24 mouse cellular contexts compared by ENCODE assay signal in genomic region chr9:122157079-122157441, GRCm38 (mm10). TPM values are rescaled to one million over a fixed set of nuclear protein-coding genes. Genes with fewer than 3 reads are reported as not detected.
DNase-seq lines count a peak whose midpoint lies in the region; ATAC-seq and TF ChIP-seq lines count a peak whose summit lies in the region.
"Had no signal": no experiment of that assay in that cellular context is flagged by ENCODE, and none has a peak within 500 bp of the region (broad histone marks: within the 10 kb centered on the region; RNA-seq: fewer than 3 reads in every experiment).

No protein-coding gene starts in this region.

- H3K27ac ChIP-seq in cerebellum, adult 2 months (ENCODE audit: insufficient read depth, low read length) = no peak overlapping the region
- H3K27ac ChIP-seq in heart, adult 2 months = peak overlapping the region; percentile 30; the same call in 1 of the 2 replicates
- no peak overlapping the region for H3K27ac ChIP-seq in heart, embryonic 12.5 days (ENCODE audit: poor library complexity, severe bottlenecking)
- H3K27ac ChIP-seq in midbrain, embryonic 15.5 days = no peak overlapping the region
- H3K27ac ChIP-seq: embryonic facial prominence, embryonic 12.5 days; hindbrain, embryonic 15.5 days; liver, embryonic 13.5 days; neural tube, embryonic 15.5 days; stomach, embryonic 15.5 days had no signal

- TF ChIP-seq POLR2A in cerebellum, adult 2 months (IDR thresholded peaks at IDR 0.05; ENCODE audit: borderline replicate concordance, insufficient read depth, low read length) = no peak
- no peak for TF ChIP-seq POLR2A in heart, adult 2 months (IDR thresholded peaks at IDR 0.05; ENCODE audit: insufficient read depth, low read depth, low read length)

- no peak for TF ChIP-seq EP300 in heart, adult 2 months (IDR thresholded peaks at IDR 0.05; ENCODE audit: insufficient read depth, low read depth, low read length)

- DNase-seq in cerebellum, adult 2 months = peak; percentile 51 to 53
- DNase-seq in cerebellum, postnatal 14 days = no peak
- DNase-seq in heart, adult 2 months = no peak
- peak; percentile 29 to 39 for DNase-seq in right cerebral cortex, postnatal 36 days (ENCODE audit: low spot score in 2 of 2)
- no peak for DNase-seq in right cerebral cortex, postnatal 4 days
- DNase-seq in layer of hippocampus, adult 11-12 months (ENCODE audit: low spot score) = no peak
- DNase-seq: adrenal gland, adult 2 months; cerebellum, postnatal 10 days; forebrain, postnatal 0 days; gastrocnemius, postnatal 36 days; kidney, postnatal 36 days; liver, embryonic 13.5 days; lung, adult 2 months; lung, postnatal 14 days; right cerebral cortex, postnatal 25 days; thymus, adult 18-20 months; thymus, postnatal 36 days had no signal

- intact Hi-C loops in heart, adult 2 months (cut with DNase I) = no loop called here

- H3K79me2 ChIP-seq in heart, adult 2 months (replicated peaks; ENCODE audit: control insufficient read depth, insufficient read depth, low read length) = peaks cover 15% of the 10 kb centered on the region

- 26% methylated on average over 14 of the region's 14 CpGs for WGBS in cerebellum, adult 2 months
- WGBS in heart, adult 2 months = 88% methylated on average over 14 of the region's 14 CpGs
- 88% methylated on average over 14 of the region's 14 CpGs for WGBS in heart, embryonic 12.5 days
- 92% methylated on average over 14 of the region's 14 CpGs for WGBS in midbrain, embryonic 15.5 days

- no peak overlapping the region for H3K4me3 ChIP-seq in cerebellum, adult 2 months (replicated peaks; ENCODE audit: insufficient read depth, low read depth, low read length)
- H3K4me3 ChIP-seq in heart, adult 2 months = no peak overlapping the region
- H3K4me3 ChIP-seq in heart, embryonic 12.5 days = no peak overlapping the region
- H3K4me3 ChIP-seq in midbrain, embryonic 15.5 days = no peak overlapping the region
- H3K4me3 ChIP-seq: embryonic facial prominence, embryonic 12.5 days; hindbrain, embryonic 15.5 days; liver, embryonic 13.5 days; neural tube, embryonic 15.5 days; stomach, embryonic 15.5 days had no signal

- no peaks in the 10 kb centered on the region for H3K27me3 ChIP-seq in cerebellum, adult 2 months (ENCODE audit: control insufficient read depth, insufficient read depth, low read length)
- no peaks in the 10 kb centered on the region for H3K27me3 ChIP-seq in heart, adult 2 months (ENCODE audit: control insufficient read depth, insufficient read depth, low read length)
- H3K27me3 ChIP-seq in heart, embryonic 12.5 days (replicated peaks) = no peaks in the 10 kb centered on the region
- H3K27me3 ChIP-seq in midbrain, embryonic 15.5 days (replicated peaks) = no peaks in the 10 kb centered on the region
- H3K27me3 ChIP-seq: embryonic facial prominence, embryonic 12.5 days; hindbrain, embryonic 15.5 days; liver, embryonic 13.5 days; neural tube, embryonic 15.5 days; stomach, embryonic 15.5 days had no signal

- no peak for TF ChIP-seq CTCF in cerebellum, adult 2 months (IDR thresholded peaks at IDR 0.05; ENCODE audit: borderline replicate concordance, insufficient read depth, low read depth, low read length)
- TF ChIP-seq CTCF in heart, adult 2 months (IDR thresholded peaks at IDR 0.05) = no peak

- no peak overlapping the region for H3K9ac ChIP-seq in heart, adult 2 months (ENCODE audit: low read depth, low read length)
- H3K9ac ChIP-seq in heart, embryonic 12.5 days = no peak overlapping the region
- no peak overlapping the region for H3K9ac ChIP-seq in midbrain, embryonic 15.5 days
- H3K9ac ChIP-seq: embryonic facial prominence, embryonic 12.5 days; forebrain, postnatal 0 days; hindbrain, embryonic 15.5 days; liver, embryonic 13.5 days; neural tube, embryonic 15.5 days; stomach, embryonic 15.5 days had no signal

- peaks cover 76% of the 10 kb centered on the region for H3K36me3 ChIP-seq in heart, adult 2 months (ENCODE audit: control insufficient read depth, insufficient read depth, low read length)
- peaks cover 47% of the 10 kb centered on the region for H3K36me3 ChIP-seq in heart, embryonic 12.5 days
- 0 out of 2 replicates have a peak, but pooled peaks cover 5% of the 10 kb centered on the region for H3K36me3 ChIP-seq in midbrain, embryonic 15.5 days (replicated peaks)

- H3K4me2 ChIP-seq in heart, embryonic 12.5 days = no peak overlapping the region
- H3K4me2 ChIP-seq in midbrain, embryonic 15.5 days = no peak overlapping the region
- H3K4me2 ChIP-seq: embryonic facial prominence, embryonic 12.5 days; hindbrain, embryonic 15.5 days; liver, embryonic 13.5 days; midbrain, embryonic 11.5 days; neural tube, embryonic 15.5 days; stomach, embryonic 15.5 days had no signal

- peaks cover 4% of the 10 kb centered on the region for H3K9me3 ChIP-seq in heart, embryonic 12.5 days (replicated peaks)
- no peaks in the 10 kb centered on the region for H3K9me3 ChIP-seq in midbrain, embryonic 15.5 days
- H3K9me3 ChIP-seq: embryonic facial prominence, embryonic 12.5 days; hindbrain, embryonic 15.5 days; liver, embryonic 13.5 days; neural tube, embryonic 15.5 days; stomach, embryonic 15.5 days had no signal

- ATAC-seq in heart, embryonic 12.5 days (ENCODE audit: insufficient number of reproducible peaks, low FRiP score) = no peak
- no peak for ATAC-seq in midbrain, embryonic 15.5 days (replicated peaks)
- ATAC-seq: forebrain, postnatal 0 days had no signal

- H3K4me1 ChIP-seq in cerebellum, adult 2 months (ENCODE audit: control insufficient read depth, insufficient read depth, low read length) = peaks cover 38% of the 10 kb centered on the region
- peaks cover 30% of the 10 kb centered on the region for H3K4me1 ChIP-seq in heart, adult 2 months (ENCODE audit: control insufficient read depth, insufficient read depth, low read length)
- peaks cover 47% of the 10 kb centered on the region for H3K4me1 ChIP-seq in heart, embryonic 12.5 days (replicated peaks)
- H3K4me1 ChIP-seq in midbrain, embryonic 15.5 days = no peaks in the 10 kb centered on the region
- H3K4me1 ChIP-seq: embryonic facial prominence, embryonic 12.5 days; hindbrain, embryonic 15.5 days; stomach, embryonic 15.5 days had no signal

RNA-seq across cellular contexts. Expression of gene Snrk, which starts 40.0 kb away (rescaled TPM):
- 323 and 380 TPM in 2 replicates for polyA plus RNA-seq in cerebellum, adult 2 months (2012; rRNA removed)
- 100 to 1,000 TPM; 142 to 163 TPM for total RNA-seq in heart, adult 2 months (2021)
- polyA plus RNA-seq in heart, adult 2 months (2012; rRNA removed) = 68.0 and 89.8 TPM in 2 replicates
- 53.4 and 62.3 TPM in 2 replicates for polyA plus RNA-seq in heart, embryonic 12.5 days (2016; fragmentation: Nextera tagmentation; extraction: Ambion mirVana)
- polyA plus RNA-seq in midbrain, embryonic 15.5 days (2015; fragmentation: Nextera tagmentation; extraction: Ambion mirVana) = 79.8 and 103 TPM in 2 replicates

Comparison
In these comparisons a context has a peak if more than half of its experiments do, and no peak if none do; other contexts are left out.
1. DNase-seq: peak in cerebellum, adult 2 months (2 of 2) and right cerebral cortex, postnatal 36 days (2 of 2); none in cerebellum, postnatal 14 days (0 of 2), heart, adult 2 months (0 of 2), right cerebral cortex, postnatal 4 days (single experiment) and layer of hippocampus, adult 11-12 months (single experiment).